Mouse (Mus musculus) cerebellum, adult 9-11 months (tissue): Measurements from ENCODE around the gene Kif20b.

Source experiments
- DNase-seq: peaks from one replicate; pipeline ENCODE4 v3.0.0; 2022

Kif20b gene

DNA sequence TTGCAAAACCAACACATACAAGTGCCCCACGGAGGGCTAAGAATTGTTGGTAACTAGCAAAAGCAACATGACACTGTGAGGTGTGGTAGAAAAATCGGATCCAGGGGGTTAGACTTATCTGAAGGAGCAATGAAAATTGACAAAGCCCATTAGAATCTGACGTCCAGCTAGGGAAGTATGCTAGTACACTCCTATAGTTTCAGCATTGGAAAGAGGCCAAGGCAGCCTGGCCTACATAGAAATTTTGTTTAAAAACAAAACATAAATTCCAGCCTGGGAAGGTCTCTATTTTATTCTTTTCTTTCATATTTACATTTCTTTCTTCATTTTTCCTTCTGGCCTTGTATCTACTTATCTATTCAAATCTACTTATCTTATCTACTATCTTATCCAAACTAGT, 1.6 kb upstream of the Kif20b start:
- no peak for DNase-seq

DNA sequence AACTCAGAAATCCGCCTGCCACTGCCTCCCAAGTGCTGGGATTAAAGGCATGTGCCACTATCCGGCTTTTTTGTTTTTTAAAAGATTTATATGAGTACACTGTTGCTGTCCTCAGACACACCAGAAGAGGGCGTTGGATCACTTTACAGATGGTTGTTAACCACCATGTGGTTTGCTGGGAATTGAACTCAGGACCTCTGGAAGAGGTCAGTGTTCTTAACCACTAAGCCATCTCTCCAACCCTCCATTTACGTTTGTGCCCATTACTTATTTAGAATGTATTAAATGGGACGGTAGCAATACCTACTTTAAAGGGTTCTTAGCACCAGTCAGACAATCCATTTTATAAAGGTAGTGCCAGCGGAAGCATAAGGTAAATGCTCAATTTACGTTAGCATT, 909 bp upstream of the Kif20b start:
- peak; percentile 11 for DNase-seq

DNA sequence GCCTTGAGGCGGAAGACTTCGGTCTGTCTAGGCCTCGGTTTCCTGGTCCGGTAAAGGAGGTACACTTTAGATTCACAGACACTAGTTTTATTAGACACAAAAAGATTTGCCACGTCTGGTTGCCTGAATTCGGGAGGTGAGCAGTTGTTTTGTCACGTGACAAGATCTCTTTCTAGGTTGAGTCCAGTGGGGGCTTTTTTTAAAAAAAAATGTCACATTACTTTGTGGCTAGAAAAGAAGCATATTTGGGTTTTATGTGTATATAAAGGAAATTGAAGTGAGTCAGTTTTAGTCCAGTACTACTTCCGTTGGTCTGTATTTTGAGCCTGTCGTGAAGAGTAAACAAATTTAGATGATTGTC, 422 bp downstream of the Kif20b start:
- no peak for DNase-seq

DNA sequence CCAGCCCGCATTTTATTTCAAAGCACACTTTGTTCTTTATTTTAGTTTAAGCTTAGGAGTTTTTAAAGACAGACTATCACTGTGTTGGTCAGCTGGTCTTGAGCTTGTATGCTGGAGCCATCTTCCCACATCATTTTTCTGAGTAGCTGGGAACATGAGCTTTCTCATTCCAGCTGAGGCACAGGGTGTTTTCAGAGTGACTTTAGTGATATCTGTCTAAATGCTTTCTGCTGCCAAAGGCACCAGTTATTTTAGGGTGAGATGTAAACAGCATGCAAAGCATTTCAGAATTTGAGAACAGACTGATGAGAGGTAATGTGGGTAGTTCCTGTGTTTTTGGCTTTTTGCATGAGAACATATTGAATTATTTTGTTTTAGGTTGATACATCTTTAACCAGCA, 25.0 kb downstream of the Kif20b start:
- DNase-seq = no peak

DNA sequence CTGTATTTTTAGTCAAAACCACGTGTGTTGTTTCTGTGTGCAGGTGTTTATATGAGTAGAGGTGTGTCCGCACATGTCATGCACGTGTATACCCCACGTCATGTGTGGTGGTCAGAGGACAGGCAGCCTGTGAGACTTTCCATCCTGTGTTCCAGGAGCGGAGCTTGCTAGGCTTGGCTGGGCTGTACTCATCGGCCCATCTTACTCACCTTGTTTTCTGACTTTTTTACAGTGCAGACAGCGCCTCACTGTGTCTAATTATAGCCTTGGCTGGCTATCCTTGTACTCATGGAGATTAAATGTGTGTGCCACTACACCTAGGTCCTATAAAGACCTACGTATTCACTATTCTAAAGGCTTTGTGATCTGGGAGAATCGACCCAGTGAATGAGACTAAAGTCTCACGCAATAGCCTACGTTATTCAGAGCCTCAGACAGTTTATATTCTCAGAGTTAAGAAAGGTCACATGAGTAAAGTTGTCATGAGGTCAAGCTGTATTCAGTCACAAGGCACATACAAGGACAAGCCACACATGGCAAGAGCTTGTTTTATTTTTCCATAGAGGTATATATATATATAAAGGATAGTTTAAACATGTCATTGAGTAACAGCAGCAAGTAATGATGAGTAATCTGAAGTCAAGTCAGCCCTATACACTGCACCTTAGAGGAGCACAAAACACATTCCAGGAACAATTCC, 31.8 kb downstream of the Kif20b start:
- DNase-seq = no peak

DNA sequence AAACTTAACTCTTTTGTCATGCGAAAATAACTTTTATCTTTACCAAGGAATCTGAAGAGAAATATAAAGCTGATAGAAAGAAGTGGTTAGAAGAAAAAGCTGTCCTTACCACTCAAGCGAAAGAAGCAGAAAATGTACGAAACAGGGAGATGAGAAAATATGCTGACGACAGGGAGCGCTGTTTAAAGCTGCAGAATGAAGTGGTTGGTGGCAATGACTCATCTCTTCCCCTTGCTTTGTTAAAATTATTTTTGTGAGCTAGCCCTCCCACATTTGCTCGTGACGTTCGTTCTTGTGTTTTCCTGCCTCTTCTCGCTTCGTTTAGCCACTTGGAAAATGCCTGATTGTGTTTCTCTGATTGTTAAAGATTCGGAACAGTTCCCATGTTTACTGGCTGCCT, 37.2 kb downstream of the Kif20b start:
- DNase-seq = no peak

DNA sequence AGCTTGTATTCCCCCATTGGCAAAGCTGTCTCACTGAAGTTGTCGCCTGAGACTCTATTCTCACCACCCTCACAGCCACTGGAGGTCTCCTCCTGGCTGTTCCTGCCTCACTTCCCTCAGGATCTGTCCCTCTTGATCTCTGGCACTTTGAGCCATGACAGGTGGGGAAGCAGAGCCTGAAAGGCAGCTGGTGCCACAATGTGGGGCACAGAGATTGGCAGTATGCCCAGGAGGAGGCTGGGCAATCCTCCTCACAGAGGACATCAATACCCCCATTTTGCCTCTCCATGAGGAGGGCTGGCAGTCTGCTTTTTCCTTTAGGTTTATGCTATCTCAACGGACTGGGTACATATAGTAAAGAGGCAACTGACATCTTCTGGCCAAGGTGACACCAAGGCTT, 62.6 kb downstream of the Kif20b start:
- peak; percentile 77 for DNase-seq

DNA sequence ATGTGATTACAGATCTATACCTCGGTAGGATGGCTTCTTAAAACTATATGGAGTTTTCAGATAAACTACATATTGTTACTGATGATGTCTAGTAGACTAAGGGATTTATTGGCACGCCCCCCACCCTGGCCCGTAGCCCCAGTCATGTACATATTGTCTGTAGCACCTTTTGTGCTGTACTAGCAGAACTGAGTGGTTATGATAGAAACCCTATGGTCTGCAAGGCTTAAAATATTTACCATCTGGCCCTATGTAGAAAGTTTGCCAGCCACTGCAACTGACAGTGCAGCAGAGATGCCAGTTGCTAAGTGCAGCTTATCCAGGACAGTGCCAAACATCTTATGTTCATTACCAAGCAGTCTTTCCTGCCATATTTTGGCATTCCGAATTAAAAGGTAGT, 68.3 kb downstream of the Kif20b start:
- no peak for DNase-seq

DNA sequence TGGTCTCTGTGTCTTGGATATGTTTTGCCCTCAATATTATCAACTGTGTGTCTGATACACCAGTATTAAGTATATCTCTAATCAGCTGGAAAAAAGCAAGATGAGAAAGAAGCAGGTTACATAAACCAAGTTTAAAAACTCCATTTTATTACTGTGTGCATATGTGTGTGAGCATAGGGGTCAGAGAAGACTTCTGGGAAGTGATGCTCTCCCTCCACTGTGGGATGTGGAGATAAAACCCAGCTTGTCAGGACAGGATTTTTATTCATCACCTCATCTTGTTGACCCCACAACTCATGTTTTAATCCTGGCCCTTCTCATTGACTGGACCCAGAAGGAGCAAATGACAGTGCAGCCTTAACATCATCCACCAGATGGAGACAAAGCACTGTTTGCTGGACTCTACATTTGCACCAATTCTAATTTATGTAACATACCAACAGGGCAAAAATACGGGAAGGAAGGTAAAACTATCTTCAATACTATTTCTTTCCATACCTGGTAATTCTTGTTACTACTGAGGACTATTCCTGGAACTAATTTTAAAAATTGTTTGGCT, 70.9 kb downstream of the Kif20b start:
- peak; percentile 42 for DNase-seq

DNA sequence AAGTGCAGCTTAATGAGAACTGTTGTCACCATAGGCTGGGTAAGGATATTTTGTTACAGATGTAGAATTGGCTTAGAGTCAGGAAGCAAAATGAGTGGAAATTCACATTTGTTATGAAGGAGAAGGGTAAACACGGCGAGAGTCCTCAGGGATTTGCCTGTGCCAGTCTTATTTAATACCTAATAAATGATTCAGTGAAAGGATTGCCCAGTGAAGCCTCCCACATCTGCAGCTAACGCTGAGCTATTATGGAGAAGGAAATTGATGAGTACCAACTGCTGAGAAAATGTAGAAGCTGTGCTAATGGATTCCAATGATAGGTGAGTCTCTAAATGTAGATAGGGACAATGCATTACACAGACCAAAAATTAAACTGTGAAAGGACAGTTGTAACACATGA, 92.9 kb downstream of the Kif20b start:
- no peak for DNase-seq

DNA sequence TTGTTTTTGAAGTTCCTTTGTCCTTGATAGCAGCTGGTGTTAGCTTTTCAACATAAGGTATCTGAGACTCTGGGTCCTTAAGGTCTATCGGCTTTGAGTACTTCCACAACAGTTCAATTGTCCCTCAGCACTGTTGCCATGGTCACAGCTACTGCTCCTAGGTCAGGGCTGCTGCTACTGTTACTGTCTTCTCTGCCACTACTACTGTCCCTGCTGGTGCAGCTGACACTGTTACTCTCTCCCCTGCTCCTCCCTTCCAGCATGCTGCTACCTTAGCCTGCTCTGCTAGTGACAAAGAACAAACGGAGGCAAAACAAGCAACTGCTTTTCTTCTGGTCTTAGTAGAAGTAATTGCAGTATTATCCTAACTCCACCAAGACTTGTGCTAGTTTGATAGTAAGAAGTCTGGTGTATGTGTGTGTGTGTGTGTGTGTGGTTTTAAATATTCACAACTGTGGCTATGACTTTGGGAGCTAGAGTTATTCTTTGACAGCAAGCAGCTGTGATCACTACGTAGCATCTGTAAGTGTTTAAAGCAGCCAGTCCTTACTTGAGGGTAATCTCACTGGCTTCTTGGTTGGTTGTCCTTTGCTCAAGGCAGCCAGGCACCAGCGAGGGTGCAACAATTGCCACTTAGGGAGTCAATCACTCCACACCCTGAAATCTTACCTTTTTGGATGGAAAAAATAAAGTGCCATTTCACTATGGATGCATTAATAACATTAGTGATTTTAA, 95.5 kb downstream of the Kif20b start:
- DNase-seq = no peak

DNA sequence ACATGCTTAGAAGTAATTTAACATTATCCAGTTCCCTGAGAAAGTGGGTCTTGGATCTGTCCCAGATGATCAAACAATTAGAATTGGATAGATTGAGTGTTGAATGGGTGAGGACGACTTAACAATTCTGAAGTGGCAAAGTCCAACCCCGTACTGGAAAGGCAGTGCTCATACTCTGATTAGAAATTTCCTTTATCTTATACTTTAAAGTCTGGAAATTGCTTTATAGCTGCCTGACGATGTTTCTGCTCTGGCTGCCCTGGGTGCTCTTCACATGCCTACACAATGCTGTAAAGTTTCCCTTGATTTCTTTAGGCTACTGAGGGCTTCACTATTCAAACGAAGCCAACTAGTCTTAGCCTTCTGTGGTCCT, 96.0 kb downstream of the Kif20b start:
- no peak for DNase-seq
